Mouse (Mus musculus) myocyte (in vitro differentiated cells): ENCODE data around the gene Slbp. TPM values are rescaled to one million over a fixed set of nuclear protein-coding genes. Genes with fewer than 3 reads are reported as not detected.
A peak's percentile ranks its signal among the peaks of the same experiment; 100 is the strongest.

Experiments
- H3K27me3 ChIP-seq: one replicate; pipeline ENCODE4 v1.6.1; 2011; ENCODE audit not compliant: control insufficient read depth, insufficient read depth, insufficient read length
- H3K36me3 ChIP-seq: one replicate; pipeline ENCODE4 v1.6.1; 2011; ENCODE audit not compliant: control insufficient read depth, insufficient read depth
- H3K4me2 ChIP-seq: one replicate; pipeline ENCODE4 v1.6.1; 2011; ENCODE audit warnings: low read depth, control low read depth
- H3K4me3 ChIP-seq: one replicate; pipeline ENCODE4 v1.5.1; 2011; ENCODE audit warnings: mild to moderate bottlenecking, control low read depth, moderate library complexity
- H3K79me2 ChIP-seq: one replicate; pipeline ENCODE4 v1.6.1; 2011; ENCODE audit not compliant: control insufficient read depth, insufficient read depth
- H3ac ChIP-seq: one replicate; pipeline ENCODE4 v1.6.1; 2011; ENCODE audit not compliant: control insufficient read depth, insufficient read length
- CEBPB ChIP-seq: IDR thresholded peaks from 2 replicates; pipeline ENCODE4 v1.6.1; 2011; ENCODE audit warnings: mild to moderate bottlenecking, moderate library complexity; ENCODE audit not compliant: poor library complexity, insufficient read depth, severe bottlenecking
- E2F4 ChIP-seq: IDR thresholded peaks from one replicate; pipeline ENCODE4 v1.6.1; 2011; ENCODE audit warnings: mild to moderate bottlenecking, control low read depth, moderate library complexity; ENCODE audit not compliant: insufficient read depth
- MAX ChIP-seq: IDR thresholded peaks from one replicate; pipeline ENCODE4 v1.6.1; 2011; ENCODE audit warnings: low read depth, mild to moderate bottlenecking, control low read depth
- MYOD1 ChIP-seq, 3 experiments: IDR thresholded peaks; one replicate each; pipeline ENCODE4 v1.6.1; 2011; ENCODE audit warnings: control low read depth in 2 of 3, low read depth in 2 of 3, mild to moderate bottlenecking in 2 of 3, moderate library complexity in 1 of 3; ENCODE audit not compliant: insufficient read length in 2 of 3, control insufficient read depth in 1 of 3
- MYOG ChIP-seq, 3 experiments: IDR thresholded peaks; one replicate each; pipeline ENCODE4 v1.6.1; 2011; ENCODE audit warnings: control low read depth in 2 of 3, low read depth in 2 of 3, mild to moderate bottlenecking in 2 of 3; ENCODE audit not compliant: insufficient read length in 2 of 3, control insufficient read depth in 1 of 3, insufficient read depth in 1 of 3
- POLR2A ChIP-seq: IDR thresholded peaks from one replicate; pipeline ENCODE4 v1.6.1; 2011; ENCODE audit warnings: low read depth, mild to moderate bottlenecking, control low read depth, moderate library complexity; ENCODE audit not compliant: insufficient read length
- POLR2AphosphoS2 ChIP-seq: IDR thresholded peaks from one replicate; pipeline ENCODE4 v1.6.1; 2011; ENCODE audit warnings: low read depth, control low read depth; ENCODE audit not compliant: insufficient read length
- REST ChIP-seq: IDR thresholded peaks from one replicate; pipeline ENCODE4 v1.6.1; 2011; ENCODE audit warnings: mild to moderate bottlenecking, control low read depth, moderate library complexity; ENCODE audit not compliant: insufficient read depth, insufficient read length
- SRF ChIP-seq: IDR thresholded peaks from one replicate; pipeline ENCODE4 v1.6.1; 2011; ENCODE audit warnings: low read depth; ENCODE audit not compliant: control insufficient read depth, insufficient read length
- TCF12 ChIP-seq: IDR thresholded peaks from one replicate; pipeline ENCODE4 v1.6.1; 2011; ENCODE audit warnings: mild to moderate bottlenecking, control low read depth; ENCODE audit not compliant: poor library complexity, insufficient read depth, severe bottlenecking
- TCF3 ChIP-seq: IDR thresholded peaks from one replicate; pipeline ENCODE4 v1.6.1; 2011; ENCODE audit warnings: low read depth, control low read depth; ENCODE audit not compliant: insufficient read length
- USF1 ChIP-seq: IDR thresholded peaks from one replicate; pipeline ENCODE4 v1.6.1; 2011; ENCODE audit warnings: low read depth, mild to moderate bottlenecking, control low read depth, moderate library complexity
- polyA plus RNA-seq: library from polyadenylated mRNA; unstranded; fragments of >200 nt; fragmentation: generic; extraction: Trizol; gene quantifications from one replicate; pipeline ENCODE4 v1.2.1, GENCODE M21; 2012; ENCODE audit warnings: missing spikeins

Slbp gene
- polyA plus RNA-seq, 1 experiment, result 13.1 TPM

GRCm38 (mm10) chr5:33681611-33682388 lies 29.4 kb upstream of the Slbp start:
- H3K4me2 ChIP-seq, result no peak overlapping the region
- TF ChIP-seq MYOD1 (IDR thresholded peaks at IDR 0.05; ENCODE audit: control insufficient read depth in 1 of 3, insufficient read length in 2 of 3, low read depth in 2 of 3) (no peak), SRF (no peak), TCF12 (no peak), TCF3 (no peak), CEBPB (no peak), POLR2AphosphoS2 (no peak), E2F4 (no peak), MAX (no peak)
- H3K79me2 ChIP-seq, result no peaks in the 10 kb centered on the region
- no peak overlapping the region for H3K4me3 ChIP-seq
- no peak overlapping the region for H3ac ChIP-seq
- H3K27me3 ChIP-seq, result no peaks in the 10 kb centered on the region
- no peaks in the 10 kb centered on the region for H3K36me3 ChIP-seq

- Histone ChIP-seq H3K79me2 (no peaks in the 10 kb centered on the region), H3ac (no peak overlapping the region), H3K36me3 (no peaks in the 10 kb centered on the region), H3K4me2 (no peak overlapping the region), H3K27me3 (no peaks in the 10 kb centered on the region), H3K4me3 (no peak overlapping the region)
- TF ChIP-seq POLR2AphosphoS2, result no peak
- TF ChIP-seq MYOD1 (IDR thresholded peaks at IDR 0.05; ENCODE audit: control insufficient read depth in 1 of 3, insufficient read length in 2 of 3, low read depth in 2 of 3), result no peak
- TF ChIP-seq E2F4, result no peak
- TF ChIP-seq SRF, result no peak
- no peak for TF ChIP-seq MAX
- no peak for TF ChIP-seq MYOG (IDR thresholded peaks at IDR 0.05; ENCODE audit: control insufficient read depth in 1 of 3, insufficient read depth in 1 of 3, insufficient read length in 2 of 3, low read depth in 2 of 3)
- TF ChIP-seq CEBPB, result no peak
- TF ChIP-seq POLR2A, result no peak
- TF ChIP-seq USF1, result no peak
- no peak for TF ChIP-seq REST
- TF ChIP-seq TCF3, result no peak
- no peak for TF ChIP-seq TCF12
Measured at GRCm38 (mm10) chr5:33681044-33681443, 28.7 kb upstream of the Slbp start.

GRCm38 (mm10) chr5:33678244-33678643 lies 25.9 kb upstream of the Slbp start:
- TF ChIP-seq SRF, result no peak
- no peak for TF ChIP-seq REST
- no peak for TF ChIP-seq TCF3
- no peak for TF ChIP-seq TCF12
- no peak for TF ChIP-seq E2F4
- TF ChIP-seq CEBPB, result no peak
- TF ChIP-seq MYOD1 (IDR thresholded peaks at IDR 0.05; ENCODE audit: control insufficient read depth in 1 of 3, insufficient read length in 2 of 3, low read depth in 2 of 3), result no peak
- TF ChIP-seq USF1, result no peak
- TF ChIP-seq POLR2AphosphoS2, result no peak
- no peak for TF ChIP-seq MYOG (IDR thresholded peaks at IDR 0.05; ENCODE audit: control insufficient read depth in 1 of 3, insufficient read depth in 1 of 3, insufficient read length in 2 of 3, low read depth in 2 of 3)
- TF ChIP-seq MAX, result no peak
- no peak for TF ChIP-seq POLR2A
- no peaks in the 10 kb centered on the region for H3K79me2 ChIP-seq

GRCm38 (mm10) chr5:33675964-33676363 lies 23.6 kb upstream of the Slbp start:
- Histone ChIP-seq H3K36me3 (no peaks in the 10 kb centered on the region), H3K79me2 (no peaks in the 10 kb centered on the region), H3K27me3 (no peaks in the 10 kb centered on the region), H3K4me3 (no peak overlapping the region), H3ac (no peak overlapping the region), H3K4me2 (no peak overlapping the region)
- TF ChIP-seq MYOG (IDR thresholded peaks at IDR 0.05; ENCODE audit: control insufficient read depth in 1 of 3, insufficient read depth in 1 of 3, insufficient read length in 2 of 3, low read depth in 2 of 3), result no peak
- no peak for TF ChIP-seq REST

More at GRCm38 (mm10) chr5:33678244-33678643, 25.9 kb upstream of the Slbp start:
- H3K4me3 ChIP-seq, result no peak overlapping the region
- H3ac ChIP-seq, result no peak overlapping the region
- H3K27me3 ChIP-seq, result no peaks in the 10 kb centered on the region
- H3K36me3 ChIP-seq, result no peaks in the 10 kb centered on the region
- no peak overlapping the region for H3K4me2 ChIP-seq

GRCm38 (mm10) chr5:33674439-33674838 lies 22.1 kb upstream of the Slbp start:
- Histone ChIP-seq H3K4me3 (no peak overlapping the region), H3K79me2 (no peaks in the 10 kb centered on the region), H3K4me2 (no peak overlapping the region), H3K27me3 (no peaks in the 10 kb centered on the region), H3K36me3 (peaks cover 2% of the 10 kb centered on the region), H3ac (no peak overlapping the region)
- TF ChIP-seq POLR2AphosphoS2, result peak; percentile 58
- no peak for TF ChIP-seq USF1
- TF ChIP-seq CEBPB, result no peak
